Mouse (Mus musculus) hindbrain, embryonic 11.5 days (tissue): ENCODE data around the gene Sos2. TPM values are rescaled to one million over a fixed set of nuclear protein-coding genes. Genes with fewer than 3 reads are reported as not detected.
A peak's percentile ranks its signal among the peaks of the same experiment; 100 is the strongest.

Experiments
- ATAC-seq: fragments of 200-750 bp; cut with Nextera tagmentation; 2 replicates; pipeline ENCODE4 v1.8.0; 2017; ENCODE audit warnings: mild to moderate bottlenecking, moderate TSS enrichment, moderate library complexity; ENCODE audit not compliant: low FRiP score
- DNase-seq: peaks from one replicate; pipeline ENCODE4 v3.0.0-alpha.2; 2015; ENCODE audit warnings: low spot score
- H3K27ac ChIP-seq: fragments of 300-500 bp; sonication (generic); 2 replicates; pipeline ENCODE4 v1.5.1; 2014; ENCODE audit warnings: mild to moderate bottlenecking, low read depth, low read length
- H3K27me3 ChIP-seq: fragments of 300-500 bp; sonication (generic); 2 replicates; pipeline ENCODE4 v1.6.1; 2014; ENCODE audit warnings: mild to moderate bottlenecking, low read length, moderate library complexity, mixed read lengths; ENCODE audit not compliant: control insufficient read depth, insufficient read depth
- H3K36me3 ChIP-seq: fragments of 300-500 bp; sonication (generic); 2 replicates; pipeline ENCODE4 v1.6.1; 2014; ENCODE audit warnings: mild to moderate bottlenecking, low read length, moderate library complexity, mixed read lengths; ENCODE audit not compliant: control insufficient read depth, insufficient read depth
- H3K4me1 ChIP-seq: fragments of 300-500 bp; sonication (generic); replicated peaks from 2 replicates; pipeline ENCODE4 v1.6.1; 2014; ENCODE audit warnings: low read length, mixed read lengths; ENCODE audit not compliant: control insufficient read depth, insufficient read depth
- H3K4me2 ChIP-seq: fragments of 300-500 bp; sonication (generic); replicated peaks from 2 replicates; pipeline ENCODE4 v1.6.1; 2014; ENCODE audit warnings: mild to moderate bottlenecking, low read depth, low read length
- H3K4me3 ChIP-seq: fragments of 300-500 bp; sonication (generic); 2 replicates; pipeline ENCODE4 v1.5.1; 2014; ENCODE audit warnings: low read depth, low read length
- H3K9ac ChIP-seq: fragments of 300-500 bp; sonication (generic); 2 replicates; pipeline ENCODE4 v1.6.1; 2014; ENCODE audit warnings: low read depth, low read length
- H3K9me3 ChIP-seq: fragments of 300-500 bp; sonication (generic); 2 replicates; pipeline ENCODE4 v1.6.1; 2016; ENCODE audit warnings: low read length; ENCODE audit not compliant: control insufficient read depth
- WGBS: fragments of 180-500 bp; shearing (Covaris S2); extraction: QIAGEN DNeasy Blood & Tissue Kit; methylation state at CpG from one replicate; pipeline ENCODE4 v1.1.7; 2014; 5-methylcytosine and 5-hydroxymethylcytosine counted together
- polyA plus RNA-seq: library from polyadenylated mRNA; unstranded; fragments of >200 nt; fragmentation: Nextera tagmentation; extraction: Ambion mirVana; gene quantifications from 2 replicates; pipeline ENCODE4 v1.2.1, GENCODE M21; 2014

Sos2 gene
- polyA plus RNA-seq, 1 experiment from 2014 or later = 17.9 TPM

GRCm38 (mm10) chr12:69538362-69538950, 143.2 kb downstream of the Sos2 start:
- 72% methylated on average over 4 of the region's 4 CpGs for WGBS
- DNase-seq = no peak
- Histone ChIP-seq H3K4me1 (no peaks in the 10 kb centered on the region), H3K4me2 (no peak overlapping the region), H3K4me3 (no peak overlapping the region), H3K9me3 (no peaks in the 10 kb centered on the region), H3K27ac (peak overlapping the region; percentile 58; the same call in 1 of the 2 replicates), H3K27me3 (no peaks in the 10 kb centered on the region), H3K36me3 (no peaks in the 10 kb centered on the region), H3K9ac (no peak overlapping the region)
- ATAC-seq = no peak

GRCm38 (mm10) chr12:69537675-69538361, 143.8 kb downstream of the Sos2 start:
- WGBS = 56% methylated on average over 19 of the region's 19 CpGs
- Histone ChIP-seq H3K36me3 (no peaks in the 10 kb centered on the region), H3K4me1 (no peaks in the 10 kb centered on the region), H3K9ac (no peak overlapping the region), H3K27ac (peak overlapping the region; percentile 58; the same call in 1 of the 2 replicates), H3K27me3 (no peaks in the 10 kb centered on the region), H3K4me2 (no peak overlapping the region), H3K9me3 (no peaks in the 10 kb centered on the region), H3K4me3 (no peak overlapping the region)
- DNase-seq (peak; percentile 30), ATAC-seq (no peak)

- Histone ChIP-seq H3K36me3 (no peaks in the 10 kb centered on the region), H3K27ac (no peak overlapping the region), H3K4me1 (no peaks in the 10 kb centered on the region), H3K4me3 (no peak overlapping the region), H3K9me3 (no peaks in the 10 kb centered on the region), H3K9ac (no peak overlapping the region), H3K27me3 (no peaks in the 10 kb centered on the region), H3K4me2 (no peak overlapping the region)
- ATAC-seq = no peak
- no peak for DNase-seq
- 35% methylated on average over 10 of the region's 10 CpGs for WGBS
Measured at GRCm38 (mm10) chr12:69537243-69537674, 144.4 kb downstream of the Sos2 start.

GRCm38 (mm10) chr12:69536616-69537242, 144.9 kb downstream of the Sos2 start:
- 70% methylated on average over 10 of the region's 10 CpGs for WGBS
- Histone ChIP-seq H3K27me3 (no peaks in the 10 kb centered on the region), H3K4me1 (no peaks in the 10 kb centered on the region), H3K9me3 (no peaks in the 10 kb centered on the region), H3K4me2 (no peak overlapping the region), H3K4me3 (no peak overlapping the region), H3K9ac (no peak overlapping the region), H3K27ac (no peak overlapping the region), H3K36me3 (no peaks in the 10 kb centered on the region)
- no peak for DNase-seq
- no peak for ATAC-seq

Other genes starting within 250 kb of the Sos2 start
- 18.9 and 19.6 TPM in 2 replicates for gene Vcpkmt, start 98.8 kb downstream of the Sos2 start, polyA plus RNA-seq
- gene L2hgdh, start 43.0 kb upstream of the Sos2 start, polyA plus RNA-seq = 12.7 and 13.9 TPM in 2 replicates
- gene Atp5s, start 43.1 kb upstream of the Sos2 start, polyA plus RNA-seq = 22.2 and 23.6 TPM in 2 replicates
- gene Cdkl1, start 109.4 kb upstream of the Sos2 start, polyA plus RNA-seq = 0.77 and 1.5 TPM in 2 replicates
- 54.7 and 59.5 TPM in 2 replicates for gene Atl1, start 210.8 kb upstream of the Sos2 start, polyA plus RNA-seq
- gene Map4k5, start 211.3 kb upstream of the Sos2 start, polyA plus RNA-seq = 37.9 and 38.4 TPM in 2 replicates